Mouse (Mus musculus) heart, embryonic 13.5 days (tissue): ENCODE data around the gene Fam222b. TPM values are rescaled to one million over a fixed set of nuclear protein-coding genes. Genes with fewer than 3 reads are reported as not detected.

Experiments
- ATAC-seq: fragments of 200-750 bp; cut with Nextera tagmentation; 2 replicates; pipeline ENCODE4 v1.8.0; 2017; ENCODE audit warnings: moderate TSS enrichment; ENCODE audit not compliant: insufficient number of reproducible peaks, low FRiP score, low TSS enrichment; ENCODE audit errors: extremely low read depth
- H3K27ac ChIP-seq: fragments of 300-500 bp; sonication (generic); replicated peaks from 2 replicates; pipeline ENCODE4 v1.5.1; 2015; ENCODE audit warnings: moderate library complexity, mild to moderate bottlenecking, inconsistent platforms
- H3K27me3 ChIP-seq: fragments of 300-500 bp; sonication (generic); replicated peaks from 2 replicates; pipeline ENCODE4 v1.6.1; 2015; ENCODE audit warnings: mild to moderate bottlenecking, inconsistent platforms
- H3K36me3 ChIP-seq: fragments of 300-500 bp; sonication (generic); 2 replicates; pipeline ENCODE4 v1.6.1; 2015; ENCODE audit warnings: mild to moderate bottlenecking, inconsistent platforms
- H3K4me1 ChIP-seq: fragments of 300-500 bp; sonication (generic); 2 replicates; pipeline ENCODE4 v1.6.1; 2015; ENCODE audit warnings: inconsistent platforms
- H3K4me2 ChIP-seq: fragments of 300-500 bp; sonication (generic); 2 replicates; pipeline ENCODE4 v1.6.1; 2015; ENCODE audit warnings: inconsistent platforms, mild to moderate bottlenecking, moderate library complexity
- H3K4me3 ChIP-seq: fragments of 300-500 bp; sonication (generic); 2 replicates; pipeline ENCODE4 v1.5.1; 2015; ENCODE audit warnings: moderate library complexity, mild to moderate bottlenecking, inconsistent platforms
- H3K9ac ChIP-seq: fragments of 300-500 bp; sonication (generic); 2 replicates; pipeline ENCODE4 v1.6.1; 2015; ENCODE audit warnings: inconsistent platforms, mild to moderate bottlenecking, moderate library complexity
- H3K9me3 ChIP-seq: fragments of 300-500 bp; sonication (generic); 2 replicates; pipeline ENCODE4 v1.6.1; 2016; ENCODE audit warnings: inconsistent platforms
- WGBS: fragments of 180-500 bp; shearing (Covaris S2); methylation state at CpG from one replicate; pipeline ENCODE4 v1.1.7; 2015; ENCODE audit warnings: mixed read lengths; 5-methylcytosine and 5-hydroxymethylcytosine counted together
- polyA plus RNA-seq: library from polyadenylated mRNA; unstranded; fragments of >200 nt; fragmentation: Nextera tagmentation; extraction: Ambion mirVana; gene quantifications from 2 replicates; pipeline ENCODE4 v1.2.1, GENCODE M21; 2015

Gene Fam222b
- polyA plus RNA-seq, 1 experiment from 2014 or later: 16.5 TPM

DNA sequence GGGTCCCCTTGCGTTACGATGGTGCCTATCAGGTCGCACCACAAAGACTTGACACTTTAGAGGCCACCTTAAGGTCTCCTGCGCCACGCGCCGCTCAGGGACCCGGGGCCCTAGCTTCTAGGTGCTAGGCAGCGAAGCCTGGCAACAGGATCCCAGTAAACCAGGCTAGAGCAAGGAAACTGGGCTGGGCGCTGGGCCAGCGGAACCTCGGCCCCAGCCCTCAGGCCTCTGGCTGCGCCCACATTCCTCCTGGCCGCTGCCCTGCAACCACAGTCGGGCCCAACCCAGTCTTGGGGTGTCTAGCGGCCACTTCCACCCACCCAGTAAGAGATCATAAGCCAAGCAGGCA lies 71.3 kb downstream of the Fam222b start:
- peak overlapping the region; percentile 96 for H3K27ac ChIP-seq
- peak overlapping the region; percentile 80 for H3K4me2 ChIP-seq
- 1% methylated on average over 16 of the region's 16 CpGs for WGBS
- H3K36me3 ChIP-seq: peaks cover 18% of the 10 kb centered on the region
- H3K4me3 ChIP-seq: peak overlapping the region; percentile 84
- no peaks in the 10 kb centered on the region for H3K9me3 ChIP-seq
- peaks cover 39% of the 10 kb centered on the region for H3K4me1 ChIP-seq
- peak overlapping the region; percentile 94 for H3K9ac ChIP-seq
- peak; percentile 14; the same call in 1 of the 2 replicates for ATAC-seq
- H3K27me3 ChIP-seq: no peaks in the 10 kb centered on the region

- Histone ChIP-seq H3K4me1 (peaks cover 39% of the 10 kb centered on the region), H3K27me3 (no peaks in the 10 kb centered on the region), H3K36me3 (peaks cover 18% of the 10 kb centered on the region), H3K4me3 (peak overlapping the region; percentile 84), H3K9me3 (no peaks in the 10 kb centered on the region), H3K27ac (peak overlapping the region; percentile 96), H3K4me2 (peak overlapping the region; percentile 80), H3K9ac (peak overlapping the region; percentile 94)
- no peak for ATAC-seq
- 46% methylated on average over 4 of the region's 4 CpGs for WGBS
These were observed 71.7 kb downstream of the Fam222b start for GRCm38 (mm10) chr11:78166161-78166560.

DNA sequence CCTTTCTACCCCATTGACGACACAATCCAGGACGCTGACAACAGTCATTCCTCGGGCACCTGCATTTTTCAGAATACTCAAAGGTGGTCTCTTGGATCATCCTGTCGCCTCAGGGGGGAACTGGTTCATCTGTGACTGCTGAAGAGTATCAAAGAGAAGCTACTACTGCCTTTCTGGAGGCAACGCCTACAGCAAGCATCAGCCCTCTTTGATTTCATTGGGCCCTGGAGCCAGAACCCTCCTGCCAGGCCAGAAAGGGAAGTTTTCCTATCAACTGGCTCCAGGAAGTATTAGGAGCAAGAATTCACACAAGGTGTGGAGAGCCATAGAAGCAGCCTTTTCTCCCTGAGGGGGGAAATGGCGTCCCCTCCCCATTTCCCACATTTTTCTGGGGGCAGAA lies 72.2 kb downstream of the Fam222b start:
- Histone ChIP-seq H3K4me3 (no peak overlapping the region), H3K4me1 (peaks cover 39% of the 10 kb centered on the region), H3K9me3 (no peaks in the 10 kb centered on the region), H3K36me3 (peaks cover 16% of the 10 kb centered on the region), H3K27ac (no peak overlapping the region), H3K4me2 (no peak overlapping the region), H3K27me3 (no peaks in the 10 kb centered on the region), H3K9ac (no peak overlapping the region)
- ATAC-seq: no peak
- 66% methylated on average over 6 of the region's 6 CpGs for WGBS

- Histone ChIP-seq H3K27me3 (no peaks in the 10 kb centered on the region), H3K4me1 (peaks cover 38% of the 10 kb centered on the region), H3K36me3 (peaks cover 16% of the 10 kb centered on the region), H3K4me3 (no peak overlapping the region), H3K4me2 (no peak overlapping the region), H3K9me3 (no peaks in the 10 kb centered on the region), H3K9ac (no peak overlapping the region), H3K27ac (no peak overlapping the region)
- WGBS: 86% methylated on average over 14 of the region's 14 CpGs
- ATAC-seq: no peak
These were observed 72.9 kb downstream of the Fam222b start for GRCm38 (mm10) chr11:78167257-78167959.

- Histone ChIP-seq H3K4me3 (no peak overlapping the region), H3K4me1 (peaks cover 30% of the 10 kb centered on the region), H3K27me3 (no peaks in the 10 kb centered on the region), H3K9me3 (no peaks in the 10 kb centered on the region), H3K4me2 (peak overlapping the region; percentile 32; the same call in 1 of the 2 replicates), H3K36me3 (peaks cover 17% of the 10 kb centered on the region), H3K27ac (no peak overlapping the region), H3K9ac (no peak overlapping the region)
- WGBS: 57% methylated on average over 19 of the region's 19 CpGs
- ATAC-seq: no peak
These were observed 74.3 kb downstream of the Fam222b start for GRCm38 (mm10) chr11:78168541-78169468.

GRCm38 (mm10) chr11:78170306-78170705 lies 75.8 kb downstream of the Fam222b start:
- H3K4me1 ChIP-seq: peaks cover 37% of the 10 kb centered on the region
- H3K4me2 ChIP-seq: no peak overlapping the region
- 85% methylated on average over 15 of the region's 15 CpGs for WGBS
- no peak overlapping the region for H3K9ac ChIP-seq
- H3K36me3 ChIP-seq: peaks cover 17% of the 10 kb centered on the region
- no peaks in the 10 kb centered on the region for H3K9me3 ChIP-seq
- no peaks in the 10 kb centered on the region for H3K27me3 ChIP-seq
- H3K4me3 ChIP-seq: no peak overlapping the region
- H3K27ac ChIP-seq: no peak overlapping the region
- ATAC-seq: no peak

- H3K9me3 ChIP-seq: no peaks in the 10 kb centered on the region
- H3K27me3 ChIP-seq: no peaks in the 10 kb centered on the region
- no peak overlapping the region for H3K27ac ChIP-seq
- no peak for ATAC-seq
- WGBS: 70% methylated on average over 4 of the region's 4 CpGs
- H3K9ac ChIP-seq: no peak overlapping the region
- H3K4me3 ChIP-seq: no peak overlapping the region
- H3K4me1 ChIP-seq: peaks cover 36% of the 10 kb centered on the region
- peaks cover 17% of the 10 kb centered on the region for H3K36me3 ChIP-seq
- H3K4me2 ChIP-seq: no peak overlapping the region
These were observed 76.9 kb downstream of the Fam222b start for GRCm38 (mm10) chr11:78171328-78171727.

DNA sequence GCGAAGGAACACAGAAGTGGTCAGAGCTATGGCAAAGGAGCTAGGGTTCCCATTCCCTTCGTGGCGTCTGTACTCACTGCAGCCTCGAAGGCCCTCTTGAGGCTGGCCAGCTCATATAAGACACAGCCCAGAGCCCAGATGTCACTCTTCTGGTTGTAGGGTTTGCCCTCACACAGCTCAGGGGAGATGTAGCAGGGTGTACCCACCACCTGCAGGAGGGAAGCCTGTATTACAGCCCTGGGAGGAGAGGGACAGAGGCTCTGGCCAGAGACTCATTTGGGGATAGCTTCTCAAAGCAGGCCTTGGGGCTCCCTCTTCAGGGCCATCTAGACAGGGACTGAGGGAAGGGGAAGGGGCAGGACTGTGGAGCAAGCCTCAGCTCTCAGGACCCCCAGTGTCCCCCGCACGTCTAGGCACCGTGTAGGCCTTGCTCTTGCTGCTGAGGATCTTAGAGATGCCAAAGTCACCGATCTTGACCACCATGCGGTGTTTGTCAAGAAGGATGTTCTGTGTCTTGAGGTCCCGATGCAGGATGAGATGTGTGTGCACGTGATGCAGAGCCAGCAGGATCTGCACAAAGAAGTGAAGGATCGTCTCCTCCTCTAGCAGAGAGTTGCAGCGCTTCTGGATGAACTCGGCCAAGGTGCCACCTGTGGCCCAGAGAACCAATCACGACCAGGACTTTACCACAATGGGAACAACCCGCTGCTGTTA lies 77.7 kb downstream of the Fam222b start:
- Histone ChIP-seq H3K4me1 (peaks cover 32% of the 10 kb centered on the region), H3K4me3 (no peak overlapping the region), H3K9me3 (no peaks in the 10 kb centered on the region), H3K4me2 (no peak overlapping the region), H3K27me3 (no peaks in the 10 kb centered on the region), H3K9ac (no peak overlapping the region), H3K36me3 (peaks cover 17% of the 10 kb centered on the region), H3K27ac (no peak overlapping the region)
- 76% methylated on average over 16 of the region's 16 CpGs for WGBS
- ATAC-seq: no peak

DNA sequence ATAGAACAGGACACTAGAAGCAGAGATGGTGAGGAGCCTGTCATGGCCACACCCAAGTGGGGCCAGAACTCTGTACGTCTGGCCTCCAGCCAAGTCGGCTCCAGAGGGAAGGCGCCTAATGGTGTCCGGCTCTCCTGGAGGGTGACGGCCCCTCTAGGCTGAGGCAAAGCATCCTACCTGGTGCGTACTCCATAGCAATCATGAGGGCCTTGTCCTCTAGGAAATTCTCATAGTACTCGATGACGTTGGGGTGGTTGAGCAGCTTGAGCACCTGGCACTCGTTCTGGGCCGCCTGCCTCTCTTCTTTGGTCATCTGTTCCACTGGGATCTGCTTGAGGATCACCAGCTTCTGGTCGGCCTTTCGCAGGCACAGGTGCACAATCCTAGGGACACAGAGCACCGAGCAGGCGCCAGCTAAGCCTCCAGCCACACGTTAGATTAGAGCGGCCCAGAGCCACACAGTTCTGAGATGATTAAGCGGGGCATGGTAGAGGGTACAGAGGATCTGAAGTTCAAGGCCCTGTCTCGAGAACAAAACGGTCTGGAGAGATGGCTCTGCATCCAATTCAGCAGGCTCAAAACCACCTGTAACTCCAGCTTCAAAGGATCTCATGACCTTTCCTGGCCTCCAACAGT lies 78.4 kb downstream of the Fam222b start:
- ATAC-seq: no peak
- Histone ChIP-seq H3K27me3 (no peaks in the 10 kb centered on the region), H3K4me2 (no peak overlapping the region), H3K27ac (no peak overlapping the region), H3K36me3 (peaks cover 17% of the 10 kb centered on the region), H3K4me3 (no peak overlapping the region), H3K9ac (peak overlapping the region; percentile 39; the same call in 1 of the 2 replicates), H3K4me1 (peaks cover 37% of the 10 kb centered on the region), H3K9me3 (no peaks in the 10 kb centered on the region)
- 75% methylated on average over 19 of the region's 19 CpGs for WGBS

GRCm38 (mm10) chr11:78174506-78174905 lies 80.0 kb downstream of the Fam222b start:
- Histone ChIP-seq H3K36me3 (peaks cover 21% of the 10 kb centered on the region), H3K9ac (no peak overlapping the region), H3K4me1 (peaks cover 44% of the 10 kb centered on the region), H3K9me3 (no peaks in the 10 kb centered on the region), H3K27me3 (no peaks in the 10 kb centered on the region), H3K4me3 (no peak overlapping the region), H3K4me2 (no peak overlapping the region), H3K27ac (no peak overlapping the region)
- 90% methylated on average over 3 of the region's 3 CpGs for WGBS
- ATAC-seq: no peak
